Comparison of ENCODE assay signal across 25 mouse cellular contexts in genomic region chr7:127667171-127667570, GRCm38 (mm10). TPM values are rescaled to one million over a fixed set of nuclear protein-coding genes. Genes with fewer than 3 reads are reported as not detected.
A peak's percentile ranks its signal among the peaks of the same experiment; 100 is the strongest.
DNase-seq lines count a peak whose midpoint lies in the region; ATAC-seq and TF ChIP-seq lines count a peak whose summit lies in the region.
"Had no signal": no experiment of that assay in that cellular context is flagged by ENCODE, and none has a peak within 500 bp of the region (broad histone marks: within the 10 kb centered on the region; RNA-seq: fewer than 3 reads in every experiment).

No protein-coding gene starts in this region.

- H3K27ac ChIP-seq in forebrain, postnatal 0 days (ENCODE audit: low read depth, low read length): no peak overlapping the region
- no peak overlapping the region for H3K27ac ChIP-seq in forebrain, embryonic 12.5 days
- peak overlapping the region; percentile 61 for H3K27ac ChIP-seq in layer of hippocampus, adult 2 months
- no peak overlapping the region; the same call in 1 of the 2 replicates for H3K27ac ChIP-seq in ES-E14 (ENCODE audit: insufficient read depth, low read depth, low read length, poor library complexity, severe bottlenecking)
- H3K27ac ChIP-seq: forebrain, embryonic 10.5 days; heart, adult 2 months; heart, embryonic 10.5 days; heart, embryonic 13.5 days; hindbrain, embryonic 10.5 days; hindbrain, embryonic 13.5 days had no signal

- DNase-seq in forebrain, postnatal 0 days: peak; percentile 21
- DNase-seq in layer of hippocampus, adult 2 months (ENCODE audit: low spot score in 2 of 2): peak; percentile 24 to 30
- no peak for DNase-seq in layer of hippocampus, adult 9-10 months (ENCODE audit: low spot score)
- DNase-seq in left cerebral cortex, postnatal 14 days (ENCODE audit: low spot score in 2 of 2): peak; percentile 21 to 49
- no peak for DNase-seq in left cerebral cortex, postnatal 10 days (ENCODE audit: extremely low spot score in 1 of 2, low spot score in 2 of 2)
- DNase-seq in ES-E14 (ENCODE audit: low read depth, low spot score): no peak
- DNase-seq in kidney, adult 11 months: no peak
- DNase-seq: adrenal gland, adult 8-10 months; adrenal gland, postnatal 25 days; cerebellum, adult 18-20 months; cerebellum, adult 9-10 months; cerebellum, postnatal 14 days; gastrocnemius, postnatal 10 days; gastrocnemius, postnatal 36 days; heart, adult 2 months; heart, postnatal 36 days had no signal

- no peak overlapping the region for H3K9ac ChIP-seq in forebrain, postnatal 0 days
- H3K9ac ChIP-seq in forebrain, embryonic 12.5 days: no peak overlapping the region
- peak overlapping the region; percentile 24 for H3K9ac ChIP-seq in ES-E14 (ENCODE audit: insufficient read depth, low read depth, low read length, poor library complexity, severe bottlenecking)
- H3K9ac ChIP-seq: heart, embryonic 13.5 days; hindbrain, embryonic 13.5 days had no signal

- no peak overlapping the region for H3K4me3 ChIP-seq in forebrain, postnatal 0 days (ENCODE audit: low read depth, low read length)
- no peak overlapping the region for H3K4me3 ChIP-seq in forebrain, embryonic 12.5 days (replicated peaks)
- H3K4me3 ChIP-seq in layer of hippocampus, adult 2 months: no peak overlapping the region
- H3K4me3 ChIP-seq in ES-E14 (ENCODE audit: insufficient read depth in 1 of 2, low read depth in 1 of 2, low read length in 2 of 2, poor library complexity in 1 of 2, severe bottlenecking in 1 of 2): peak overlapping the region; percentile 26 to 52; a peak in 3 of 4 replicates
- H3K4me3 ChIP-seq: forebrain, embryonic 10.5 days; heart, adult 2 months; heart, embryonic 10.5 days; heart, embryonic 13.5 days; hindbrain, embryonic 10.5 days; hindbrain, embryonic 13.5 days had no signal

- no peaks in the 10 kb centered on the region for H3K27me3 ChIP-seq in forebrain, postnatal 0 days (ENCODE audit: insufficient read depth, low read length)
- no peaks in the 10 kb centered on the region for H3K27me3 ChIP-seq in forebrain, embryonic 12.5 days
- H3K27me3 ChIP-seq: heart, embryonic 13.5 days; hindbrain, embryonic 13.5 days had no signal

- intact Hi-C loops in left cerebral cortex, postnatal 14 days (cut with DNase I): no loop called here
- intact Hi-C loops in left cerebral cortex, postnatal 10 days (cut with DNase I): no loop called here

- 74% methylated on average over 8 of the region's 8 CpGs for WGBS in forebrain, postnatal 0 days
- 84% methylated on average over 8 of the region's 8 CpGs for WGBS in forebrain, embryonic 12.5 days

- no peak for ATAC-seq in forebrain, postnatal 0 days
- no peak for ATAC-seq in forebrain, embryonic 12.5 days (ENCODE audit: low FRiP score)
- ATAC-seq: activated CD4-positive, CD25-positive, alpha-beta regulatory T cell, adult 4 months; forebrain, embryonic 14.5 days; hindbrain, embryonic 16.5 days had no signal

- TF ChIP-seq CTCF in forebrain, postnatal 0 days (IDR thresholded peaks at IDR 0.05; ENCODE audit: low read depth): no peak
- TF ChIP-seq CTCF in layer of hippocampus, adult 2 months (conservative IDR thresholded peaks at IDR 0.05): no peak

- H3K36me3 ChIP-seq in forebrain, postnatal 0 days (ENCODE audit: insufficient read depth): peaks cover 21% of the 10 kb centered on the region
- peaks cover 14% of the 10 kb centered on the region for H3K36me3 ChIP-seq in forebrain, embryonic 12.5 days (replicated peaks)
- H3K36me3 ChIP-seq in ES-E14 (ENCODE audit: control insufficient read depth, insufficient read depth, low read length, poor library complexity, severe bottlenecking): no peaks in the 10 kb centered on the region

- no peak overlapping the region for H3K4me2 ChIP-seq in forebrain, postnatal 0 days (ENCODE audit: low read depth)
- H3K4me2 ChIP-seq in forebrain, embryonic 12.5 days: no peak overlapping the region
- H3K4me2 ChIP-seq: heart, embryonic 13.5 days; hindbrain, embryonic 13.5 days had no signal

- H3K9me3 ChIP-seq in forebrain, postnatal 0 days (ENCODE audit: low read length): no peaks in the 10 kb centered on the region
- no peaks in the 10 kb centered on the region for H3K9me3 ChIP-seq in forebrain, embryonic 12.5 days
- H3K9me3 ChIP-seq in ES-E14 (ENCODE audit: control insufficient read depth, insufficient read depth, low read depth, low read length): no peaks in the 10 kb centered on the region
- H3K9me3 ChIP-seq: forebrain, embryonic 10.5 days; heart, embryonic 10.5 days; heart, embryonic 13.5 days; hindbrain, embryonic 10.5 days; hindbrain, embryonic 13.5 days had no signal

- in situ Hi-C loops in ES-E14 (cut with MboI; ENCODE audit: low sequenced_read_pairs in 2 of 2, unreplicated experiment in 2 of 2): no loop called here

- no peaks in the 10 kb centered on the region for H3K4me1 ChIP-seq in forebrain, postnatal 0 days (ENCODE audit: insufficient read depth)
- no peaks in the 10 kb centered on the region for H3K4me1 ChIP-seq in forebrain, embryonic 12.5 days
- H3K4me1 ChIP-seq in ES-E14 (ENCODE audit: control insufficient read depth in 2 of 2, insufficient read depth in 2 of 2, low read length in 2 of 2, poor library complexity in 1 of 2): peaks cover 0 to 5% of the 10 kb centered on the region in 2 experiments; a peak in 2 of 4 replicates
- H3K4me1 ChIP-seq: forebrain, embryonic 10.5 days; hindbrain, embryonic 10.5 days; hindbrain, embryonic 13.5 days had no signal

TF ChIP-seq in ES-E14, 5 proteins besides CTCF, POLR2A, EP300 and RAD21:
- no peak for TF ChIP-seq ZNF384 (IDR thresholded peaks at IDR 0.05; ENCODE audit: low read depth, low read length)
- no peak for TF ChIP-seq HCFC1 (IDR thresholded peaks at IDR 0.05; ENCODE audit: borderline replicate concordance, insufficient read depth, low read length)
- TF ChIP-seq CHD2 (IDR thresholded peaks at IDR 0.05; ENCODE audit: low read depth, low read length): no peak
- no peak for TF ChIP-seq ZC3H11A (IDR thresholded peaks at IDR 0.05; ENCODE audit: borderline replicate concordance, low read depth, low read length)
- no peak for TF ChIP-seq MAFK (IDR thresholded peaks at IDR 0.05; ENCODE audit: insufficient read depth, low read depth, low read length)

RNA-seq across cellular contexts. Expression of gene Bcl7c, which starts 41.6 kb away (rescaled TPM):
- 93.1 and 102 TPM in 2 replicates for total RNA-seq in forebrain, postnatal 0 days (2014; rRNA removed)
- 43.9 and 47.5 TPM in 2 replicates for polyA plus RNA-seq in forebrain, postnatal 0 days (2015; fragmentation: Nextera tagmentation; extraction: Ambion mirVana)
- polyA plus RNA-seq in forebrain, embryonic 12.5 days (2016; fragmentation: Nextera tagmentation; extraction: Ambion mirVana): 57.4 and 72.6 TPM in 2 replicates
- total RNA-seq in layer of hippocampus, adult 2 months (2021): 10 to 100 TPM; 20.1 to 26.6 TPM
- total RNA-seq in left cerebral cortex, postnatal 14 days (2021): 10 to 100 TPM; 37.8 to 45.7 TPM
- total RNA-seq in left cerebral cortex, postnatal 10 days (2021): 10 to 100 TPM; 55.1 to 55.9 TPM
- 35.6 and 36.8 TPM in 2 replicates for total RNA-seq in ES-E14 (2012; rRNA removed)

RNA-seq across cellular contexts. Expression of gene Ctf1, which starts 45.4 kb away (rescaled TPM):
- total RNA-seq in forebrain, postnatal 0 days (2014; rRNA removed): 6.5 and 6.6 TPM in 2 replicates
- polyA plus RNA-seq in forebrain, postnatal 0 days (2015; fragmentation: Nextera tagmentation; extraction: Ambion mirVana): 3.8 and 4.3 TPM in 2 replicates
- polyA plus RNA-seq in forebrain, embryonic 12.5 days (2016; fragmentation: Nextera tagmentation; extraction: Ambion mirVana): 6.7 and 8.3 TPM in 2 replicates
- total RNA-seq in layer of hippocampus, adult 2 months (2021): 1 to 10 TPM; 1.9 to 3.1 TPM
- 1 to 10 TPM; 2.3 to 2.7 TPM for total RNA-seq in left cerebral cortex, postnatal 14 days (2021)
- 1 to 10 TPM; 2.9 to 4.5 TPM for total RNA-seq in left cerebral cortex, postnatal 10 days (2021)
- 2.3 and 3.0 TPM in 2 replicates for total RNA-seq in ES-E14 (2012; rRNA removed)
- polyA plus RNA-seq: activated CD4-positive, CD25-positive, alpha-beta regulatory T cell, adult 4 months had no signal

RNA-seq across cellular contexts. Expression of gene Zfp629, which starts 51.6 kb away (rescaled TPM):
- total RNA-seq in forebrain, postnatal 0 days (2014; rRNA removed): 27.6 and 35.7 TPM in 2 replicates
- polyA plus RNA-seq in forebrain, postnatal 0 days (2015; fragmentation: Nextera tagmentation; extraction: Ambion mirVana): 9.6 and 10.5 TPM in 2 replicates
- 31.7 and 34.6 TPM in 2 replicates for polyA plus RNA-seq in forebrain, embryonic 12.5 days (2016; fragmentation: Nextera tagmentation; extraction: Ambion mirVana)
- total RNA-seq in layer of hippocampus, adult 2 months (2021): 10 to 100 TPM; 21.8 to 22.5 TPM
- 10 to 100 TPM; 24.1 to 25.7 TPM for total RNA-seq in left cerebral cortex, postnatal 14 days (2021)
- 10 to 100 TPM; 22.3 to 29.8 TPM for total RNA-seq in left cerebral cortex, postnatal 10 days (2021)
- total RNA-seq in ES-E14 (2012; rRNA removed): 2.1 and 2.9 TPM in 2 replicates

Comparison
In these comparisons a context has a peak if more than half of its experiments do, and no peak if none do; other contexts are left out.
1. DNase-seq: peak in forebrain, postnatal 0 days (single experiment), layer of hippocampus, adult 2 months (2 of 2) and left cerebral cortex, postnatal 14 days (2 of 2); none in layer of hippocampus, adult 9-10 months (single experiment), left cerebral cortex, postnatal 10 days (0 of 2), ES-E14 (single experiment) and kidney, adult 11 months (single experiment).
2. H3K4me3 ChIP-seq: peak in ES-E14 (2 of 2); none in forebrain, postnatal 0 days (single experiment), forebrain, embryonic 12.5 days (single experiment) and layer of hippocampus, adult 2 months (single experiment).